Mouse (Mus musculus): Measurements from ENCODE around the gene Thrb.

Gene Thrb

GRCm38 (mm10) chr14:17785370-17785769 lies 125.3 kb downstream of the Thrb start:
- no peak for DNase-seq

GRCm38 (mm10) chr14:17786249-17786648 lies 126.2 kb downstream of the Thrb start:
- DNase-seq = no peak

GRCm38 (mm10) chr14:17803934-17804602 lies 144.0 kb downstream of the Thrb start:
- DNase-seq = no peak

GRCm38 (mm10) chr14:17811051-17811450 lies 151.0 kb downstream of the Thrb start:
- DNase-seq = peak; percentile 35 to 43

GRCm38 (mm10) chr14:17812414-17812813 lies 152.4 kb downstream of the Thrb start:
- no peak for DNase-seq

- peak; percentile 70 to 77 for DNase-seq
Observed at GRCm38 (mm10) chr14:17815103-17815502, 155.0 kb downstream of the Thrb start.

- no peak for DNase-seq
Observed at GRCm38 (mm10) chr14:17818086-17818485, 158.0 kb downstream of the Thrb start.

- no peak for DNase-seq
Observed at GRCm38 (mm10) chr14:17822754-17823153, 162.7 kb downstream of the Thrb start.

GRCm38 (mm10) chr14:17827401-17827800 lies 167.3 kb downstream of the Thrb start:
- DNase-seq = no peak

- DNase-seq = no peak
Observed at GRCm38 (mm10) chr14:17835738-17836137, 175.7 kb downstream of the Thrb start.

- DNase-seq = no peak
Observed at GRCm38 (mm10) chr14:17836766-17837165, 176.7 kb downstream of the Thrb start.

- DNase-seq = no peak
Observed at GRCm38 (mm10) chr14:17845003-17845697, 185.1 kb downstream of the Thrb start.

GRCm38 (mm10) chr14:17845871-17846270 lies 185.8 kb downstream of the Thrb start:
- no peak for DNase-seq

- no peak for DNase-seq
Observed at GRCm38 (mm10) chr14:17846700-17847099, 186.6 kb downstream of the Thrb start.

GRCm38 (mm10) chr14:17847211-17847610 lies 187.2 kb downstream of the Thrb start:
- DNase-seq = no peak

- no peak for DNase-seq
Observed at GRCm38 (mm10) chr14:17850355-17850754, 190.3 kb downstream of the Thrb start.

- no peak for DNase-seq
Observed at GRCm38 (mm10) chr14:17852236-17852635, 192.2 kb downstream of the Thrb start.

- peak; percentile 75 to 79 for DNase-seq
Observed at GRCm38 (mm10) chr14:17859790-17860385, 199.8 kb downstream of the Thrb start.

GRCm38 (mm10) chr14:17862651-17863050 lies 202.6 kb downstream of the Thrb start:
- no peak for DNase-seq

GRCm38 (mm10) chr14:17863701-17864320 lies 203.8 kb downstream of the Thrb start:
- DNase-seq = no peak

GRCm38 (mm10) chr14:17868326-17868725 lies 208.3 kb downstream of the Thrb start:
- no peak for DNase-seq

GRCm38 (mm10) chr14:17875946-17876345 lies 215.9 kb downstream of the Thrb start:
- no peak for DNase-seq

- DNase-seq = no peak
Observed at GRCm38 (mm10) chr14:17879446-17879845, 219.4 kb downstream of the Thrb start.

GRCm38 (mm10) chr14:17884884-17885283 lies 224.8 kb downstream of the Thrb start:
- no peak for DNase-seq
